Mouse (Mus musculus) limb, embryonic 14.5 days (tissue): ENCODE results near the gene Eif2ak4. TPM values are rescaled to one million over a fixed set of nuclear protein-coding genes. Genes with fewer than 3 reads are reported as not detected.

Experiments used
- ATAC-seq: fragments of 200-750 bp; cut with Nextera tagmentation; 2 replicates; pipeline ENCODE4 v1.8.0; 2017; ENCODE audit warnings: low read depth, moderate number of reproducible peaks, moderate TSS enrichment; ENCODE audit not compliant: low FRiP score
- DNase-seq: peaks from one replicate; pipeline ENCODE4 v3.0.0-alpha.2; 2015; ENCODE audit warnings: low spot score
- H3K27ac ChIP-seq: fragments of 300-500 bp; sonication (generic); replicated peaks from 2 replicates; pipeline ENCODE4 v1.5.1; 2014; ENCODE audit warnings: low read depth, mild to moderate bottlenecking, low read length, moderate library complexity, mixed read lengths
- H3K27me3 ChIP-seq: fragments of 300-500 bp; sonication (generic); 2 replicates; pipeline ENCODE4 v1.6.1; 2014; ENCODE audit warnings: low read length, mixed read lengths; ENCODE audit not compliant: control insufficient read depth, insufficient read depth
- H3K36me3 ChIP-seq: fragments of 300-500 bp; sonication (generic); 2 replicates; pipeline ENCODE4 v1.6.1; 2014; ENCODE audit warnings: mild to moderate bottlenecking, low read length, moderate library complexity, mixed read lengths; ENCODE audit not compliant: control insufficient read depth, insufficient read depth
- H3K4me1 ChIP-seq: fragments of 300-500 bp; sonication (generic); 2 replicates; pipeline ENCODE4 v1.6.1; 2014; ENCODE audit warnings: antibody characterized with exemption, low read length, mixed read lengths; ENCODE audit not compliant: control insufficient read depth, insufficient read depth
- H3K4me2 ChIP-seq: fragments of 300-500 bp; sonication (generic); replicated peaks from 2 replicates; pipeline ENCODE4 v1.6.1; 2014; ENCODE audit warnings: low read depth, mild to moderate bottlenecking, low read length, moderate library complexity; ENCODE audit not compliant: severe bottlenecking
- H3K4me3 ChIP-seq: fragments of 300-500 bp; sonication (generic); replicated peaks from 2 replicates; pipeline ENCODE4 v1.5.1; 2014; ENCODE audit warnings: low read length
- H3K9ac ChIP-seq: fragments of 300-500 bp; sonication (generic); 2 replicates; pipeline ENCODE4 v1.6.1; 2014; ENCODE audit warnings: mild to moderate bottlenecking, low read depth, low read length, moderate library complexity; ENCODE audit not compliant: severe bottlenecking
- H3K9me3 ChIP-seq: fragments of 300-500 bp; sonication (generic); 2 replicates; pipeline ENCODE4 v1.6.1; 2016; ENCODE audit warnings: low read length; ENCODE audit not compliant: control insufficient read depth
- POLR2A ChIP-seq: fragments of 200-500 bp; IDR thresholded peaks from 2 replicates; pipeline ENCODE4 v1.8.0; 2012; ENCODE audit warnings: inconsistent platforms, mild to moderate bottlenecking, moderate library complexity, borderline replicate concordance; ENCODE audit not compliant: insufficient read depth, insufficient read length; ENCODE audit errors: extremely low read depth
- WGBS: fragments of 180-500 bp; shearing (Covaris S2); extraction: QIAGEN DNeasy Blood & Tissue Kit; methylation state at CpG from one replicate; pipeline ENCODE4 v1.1.7; 2014; 5-methylcytosine and 5-hydroxymethylcytosine counted together
- polyA plus RNA-seq, 2 experiments: library from polyadenylated mRNA; depleted of rRNA in 1 of 2; stranded (reverse) in 1 of 2; unstranded in 1 of 2; fragments of >200 nt; fragmentation: Nextera tagmentation in 1 of 2; extraction: Ambion mirVana in 1 of 2; gene quantifications; 2 replicates each; pipeline versions ENCODE4 v1.2.1 to v1.2.3; 2012 to 2014

The Eif2ak4 gene
- polyA plus RNA-seq, 2 experiments = 12.7 to 24.1 TPM

- H3K4me2 ChIP-seq = peak overlapping the region; percentile 3; the same call in 1 of the 2 replicates
- DNase-seq (peak; percentile 62), ATAC-seq (peak; percentile 89)
- no peaks in the 10 kb centered on the region for H3K36me3 ChIP-seq
- H3K27me3 ChIP-seq = no peaks in the 10 kb centered on the region
- peak overlapping the region; percentile 67; the same call in 1 of the 2 replicates for H3K27ac ChIP-seq
- H3K4me3 ChIP-seq = no peak overlapping the region
- no peak overlapping the region for H3K9ac ChIP-seq
- H3K4me1 ChIP-seq = peaks cover 27% of the 10 kb centered on the region
- 19% methylated on average over 20 of the region's 20 CpGs for WGBS
- no peaks in the 10 kb centered on the region for H3K9me3 ChIP-seq
- TF ChIP-seq POLR2A = no peak
Measured at GRCm38 (mm10) chr2:118499135-118499961, 110.9 kb downstream of the Eif2ak4 start.

- Histone ChIP-seq H3K27ac (peak overlapping the region; percentile 67), H3K4me2 (peak overlapping the region; percentile 3; the same call in 1 of the 2 replicates), H3K36me3 (no peaks in the 10 kb centered on the region), H3K4me3 (no peak overlapping the region), H3K4me1 (peaks cover 27% of the 10 kb centered on the region), H3K9me3 (no peaks in the 10 kb centered on the region), H3K27me3 (no peaks in the 10 kb centered on the region), H3K9ac (no peak overlapping the region)
- TF ChIP-seq POLR2A = no peak
- DNase-seq (no peak), ATAC-seq (peak; percentile 46; the same call in 1 of the 2 replicates)
- WGBS = 56% methylated on average over 2 of the region's 2 CpGs
Measured at GRCm38 (mm10) chr2:118500191-118500590, 111.8 kb downstream of the Eif2ak4 start.

GRCm38 (mm10) chr2:118507126-118507525 lies 118.7 kb downstream of the Eif2ak4 start:
- Histone ChIP-seq H3K4me3 (no peak overlapping the region), H3K9me3 (no peaks in the 10 kb centered on the region), H3K4me2 (no peak overlapping the region), H3K9ac (no peak overlapping the region), H3K4me1 (peaks cover 21% of the 10 kb centered on the region), H3K27me3 (no peaks in the 10 kb centered on the region), H3K27ac (no peak overlapping the region), H3K36me3 (no peaks in the 10 kb centered on the region)
- 86% methylated on average over 7 of the region's 7 CpGs for WGBS
- DNase-seq (no peak), ATAC-seq (no peak)
- no peak for TF ChIP-seq POLR2A

GRCm38 (mm10) chr2:118509688-118510446 lies 121.4 kb downstream of the Eif2ak4 start:
- no peak for DNase-seq
- peaks cover 27% of the 10 kb centered on the region for H3K4me1 ChIP-seq
- H3K9me3 ChIP-seq = no peaks in the 10 kb centered on the region
- H3K9ac ChIP-seq = peak overlapping the region; percentile 34; the same call in 1 of the 2 replicates
- no peaks in the 10 kb centered on the region for H3K36me3 ChIP-seq
- H3K27ac ChIP-seq = peak overlapping the region; percentile 61; the same call in 1 of the 2 replicates
- peak; percentile 46 for ATAC-seq
- H3K27me3 ChIP-seq = no peaks in the 10 kb centered on the region
- 50% methylated on average over 8 of the region's 8 CpGs for WGBS
- no peak overlapping the region for H3K4me3 ChIP-seq
- no peak for TF ChIP-seq POLR2A
- H3K4me2 ChIP-seq = peak overlapping the region; percentile 6; the same call in 1 of the 2 replicates
